Mouse (Mus musculus): ENCODE results near the gene Cldn10. TPM values are rescaled to one million over a fixed set of nuclear protein-coding genes. Genes with fewer than 3 reads are reported as not detected.
"Not testable (repeated sequence)": the region's sequence is repeated elsewhere in the genome, so short reads cannot be mapped to it uniquely, and the experiment has no call there.

Gene Cldn10
- polyA plus RNA-seq, 1 experiment from 2014 or later = 1.4 TPM

DNA sequence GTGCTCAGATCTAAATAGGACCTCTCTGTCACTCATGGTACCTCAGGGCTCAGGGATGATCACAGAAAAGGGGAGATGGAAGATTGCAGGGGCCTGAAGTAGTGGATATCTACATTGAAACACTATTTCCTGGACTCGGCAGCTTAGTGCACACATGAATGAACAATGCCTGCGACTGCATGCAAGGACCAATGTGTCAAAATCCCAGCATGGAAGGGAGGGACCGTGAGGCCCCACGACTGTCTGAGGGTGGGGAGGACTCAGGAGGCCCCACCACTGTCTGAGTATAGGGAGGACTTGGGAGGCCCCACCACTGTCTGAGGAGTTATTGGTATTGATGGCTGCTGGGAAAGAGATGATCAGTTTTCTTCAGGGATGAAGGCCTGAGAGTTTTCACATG, 2.5 kb downstream of the Cldn10 start:
- no peak overlapping the region for H3K9ac ChIP-seq
- H3K27ac ChIP-seq = no peak overlapping the region
- H3K36me3 ChIP-seq = no peaks in the 10 kb centered on the region
- no peak overlapping the region for H3K4me3 ChIP-seq
- no peak overlapping the region for H3K4me2 ChIP-seq
- no peaks in the 10 kb centered on the region for H3K9me3 ChIP-seq
- 92% methylated on average over 4 of the region's 4 CpGs for WGBS
- ATAC-seq (ENCODE audit: insufficient number of reproducible peaks, low FRiP score, low TSS enrichment, low read depth) = no peak
- no peaks in the 10 kb centered on the region for H3K4me1 ChIP-seq
- no peaks in the 10 kb centered on the region for H3K27me3 ChIP-seq

- 90% methylated on average over 7 of the region's 7 CpGs for WGBS
- no peak overlapping the region for H3K4me3 ChIP-seq
- H3K4me1 ChIP-seq = no peaks in the 10 kb centered on the region
- H3K36me3 ChIP-seq = no peaks in the 10 kb centered on the region
- no peak for ATAC-seq (ENCODE audit: insufficient number of reproducible peaks, low FRiP score, low TSS enrichment, low read depth)
- H3K27ac ChIP-seq = no peak overlapping the region
- H3K9me3 ChIP-seq = no peaks in the 10 kb centered on the region
- H3K27me3 ChIP-seq = no peaks in the 10 kb centered on the region
- no peak overlapping the region for H3K9ac ChIP-seq
- no peak overlapping the region for H3K4me2 ChIP-seq
Observed at GRCm38 (mm10) chr14:118792957-118793356, 5.2 kb downstream of the Cldn10 start.

GRCm38 (mm10) chr14:118793416-118793815, 5.7 kb downstream of the Cldn10 start:
- 82% methylated on average over 6 of the region's 6 CpGs for WGBS
- Histone ChIP-seq H3K36me3 (no peaks in the 10 kb centered on the region), H3K9me3 (no peaks in the 10 kb centered on the region), H3K4me2 (no peak overlapping the region), H3K4me1 (no peaks in the 10 kb centered on the region), H3K4me3 (no peak overlapping the region), H3K9ac (no peak overlapping the region), H3K27me3 (no peaks in the 10 kb centered on the region), H3K27ac (no peak overlapping the region)
- ATAC-seq (ENCODE audit: insufficient number of reproducible peaks, low FRiP score, low TSS enrichment, low read depth) = no peak

DNA sequence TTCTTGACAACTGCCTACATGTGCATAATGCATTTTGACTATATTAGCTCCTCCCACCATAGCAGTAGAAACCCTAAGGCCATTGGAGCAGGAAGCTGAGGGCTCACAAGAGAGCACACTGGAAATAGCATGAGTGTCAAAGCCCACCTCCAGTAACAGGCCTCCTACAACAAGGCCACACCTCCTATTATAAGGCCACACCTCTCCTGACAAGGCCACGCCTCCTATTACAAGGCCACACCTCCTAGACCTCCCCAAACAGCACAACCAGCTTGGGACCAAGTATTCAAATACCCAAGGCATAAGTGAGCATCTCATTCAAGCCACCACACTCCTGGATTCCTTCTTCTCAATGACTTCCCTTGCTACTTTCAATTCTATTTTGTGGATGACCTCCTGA, 6.5 kb downstream of the Cldn10 start:
- ATAC-seq (ENCODE audit: insufficient number of reproducible peaks, low FRiP score, low TSS enrichment, low read depth) = no peak
- H3K27me3 ChIP-seq = no peaks in the 10 kb centered on the region

DNA sequence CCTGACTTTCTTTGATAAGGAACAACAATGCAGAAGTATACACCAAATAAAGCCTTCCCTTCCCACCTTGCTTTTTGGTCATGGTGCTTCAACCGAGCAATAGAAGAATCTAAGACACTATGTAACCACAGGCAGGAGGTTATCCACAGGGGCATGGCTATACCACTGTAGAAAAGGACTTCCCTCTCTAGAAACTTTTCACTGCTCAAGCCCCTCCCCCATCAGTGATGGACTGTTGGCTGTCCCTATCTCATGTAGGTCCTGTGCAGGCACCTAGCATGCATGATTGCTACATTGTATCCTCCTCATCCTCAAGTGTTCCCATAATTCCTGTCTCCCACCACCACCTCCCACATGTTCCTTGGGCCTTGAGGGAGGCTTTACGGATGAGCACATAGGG, 7.2 kb downstream of the Cldn10 start:
- WGBS = 88% methylated on average over 2 of the region's 2 CpGs
- no peaks in the 10 kb centered on the region for H3K36me3 ChIP-seq
- H3K4me3 ChIP-seq = no peak overlapping the region
- H3K9ac ChIP-seq = no peak overlapping the region
- ATAC-seq (ENCODE audit: insufficient number of reproducible peaks, low FRiP score, low TSS enrichment, low read depth) = no peak
- no peak overlapping the region for H3K4me2 ChIP-seq
- H3K27me3 ChIP-seq = no peaks in the 10 kb centered on the region
- H3K27ac ChIP-seq = no peak overlapping the region
- no peaks in the 10 kb centered on the region for H3K4me1 ChIP-seq
- no peaks in the 10 kb centered on the region for H3K9me3 ChIP-seq

More for the DNA sequence above, 6.5 kb downstream of the Cldn10 start:
- 48% methylated on average over 1 of the region's 1 CpGs for WGBS
- Histone ChIP-seq H3K4me2 (no peak overlapping the region), H3K4me3 (no peak overlapping the region), H3K9ac (no peak overlapping the region), H3K9me3 (no peaks in the 10 kb centered on the region), H3K4me1 (no peaks in the 10 kb centered on the region), H3K27ac (no peak overlapping the region), H3K36me3 (no peaks in the 10 kb centered on the region)

DNA sequence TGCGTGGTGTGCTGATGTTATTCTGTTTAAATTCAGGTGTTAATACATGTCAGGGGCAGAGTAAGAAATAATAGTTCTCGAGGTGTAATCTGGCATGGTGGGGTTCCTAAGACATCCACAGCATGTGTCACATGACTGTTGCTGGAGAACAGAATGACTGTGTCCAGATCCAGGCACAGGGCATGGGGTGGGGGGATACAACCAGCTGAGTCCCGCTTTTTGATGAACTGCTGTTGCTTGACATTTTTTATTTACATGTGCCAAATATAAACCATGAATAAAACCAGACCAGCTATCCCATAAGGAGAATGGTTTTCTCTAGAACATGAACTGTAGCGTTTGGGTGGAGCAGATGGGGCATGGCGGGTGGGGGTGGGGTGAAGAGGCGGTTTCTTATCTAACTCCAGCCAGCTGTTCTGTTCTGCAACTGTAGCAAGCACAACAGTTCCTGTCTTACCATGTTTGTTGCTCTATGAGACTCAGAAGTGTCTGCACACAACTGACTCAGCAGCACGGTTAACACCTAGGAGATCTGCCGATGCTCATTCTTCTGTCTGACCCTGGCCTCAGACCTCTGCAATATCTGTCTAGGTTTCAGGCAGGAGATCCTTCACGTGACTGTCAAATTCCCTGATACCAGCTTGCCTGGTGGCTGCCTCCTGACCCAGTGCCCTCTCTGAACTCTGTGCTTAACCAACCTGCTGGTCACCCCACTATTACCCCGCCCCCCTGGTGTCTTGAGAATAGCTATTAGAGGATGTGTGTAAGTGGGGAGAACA, 8.4 kb downstream of the Cldn10 start:
- Histone ChIP-seq H3K4me3 (no peak overlapping the region), H3K9ac (no peak overlapping the region), H3K27me3 (no peaks in the 10 kb centered on the region), H3K4me1 (no peaks in the 10 kb centered on the region), H3K9me3 (no peaks in the 10 kb centered on the region), H3K4me2 (no peak overlapping the region), H3K27ac (no peak overlapping the region), H3K36me3 (no peaks in the 10 kb centered on the region)
- no peak for ATAC-seq (ENCODE audit: insufficient number of reproducible peaks, low FRiP score, low TSS enrichment, low read depth)
- 50% methylated on average over 10 of the region's 10 CpGs for WGBS

DNA sequence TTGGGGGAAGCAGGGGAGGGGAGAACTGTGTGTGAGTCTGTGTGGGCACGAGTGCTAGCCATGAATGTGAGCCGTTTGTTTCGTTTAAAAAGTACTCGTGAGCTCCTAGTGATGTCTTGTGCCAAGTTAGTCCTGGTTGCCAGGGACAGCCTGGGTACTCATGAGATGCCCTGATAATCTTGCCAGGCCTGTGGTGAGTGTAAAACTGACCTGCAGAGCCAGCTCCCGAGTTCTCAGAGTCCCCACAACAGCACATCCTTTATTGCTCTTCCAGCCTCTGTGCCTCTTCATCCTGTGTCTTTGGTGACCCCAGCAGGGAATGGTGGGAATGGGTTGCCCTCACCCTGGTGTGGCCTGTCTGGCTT, 9.0 kb downstream of the Cldn10 start:
- Histone ChIP-seq H3K27ac (no peak overlapping the region), H3K9ac (no peak overlapping the region), H3K9me3 (no peaks in the 10 kb centered on the region), H3K36me3 (no peaks in the 10 kb centered on the region), H3K4me3 (no peak overlapping the region), H3K4me1 (no peaks in the 10 kb centered on the region), H3K27me3 (no peaks in the 10 kb centered on the region), H3K4me2 (no peak overlapping the region)
- no peak for ATAC-seq (ENCODE audit: insufficient number of reproducible peaks, low FRiP score, low TSS enrichment, low read depth)
- 50% methylated on average over 5 of the region's 5 CpGs for WGBS

DNA sequence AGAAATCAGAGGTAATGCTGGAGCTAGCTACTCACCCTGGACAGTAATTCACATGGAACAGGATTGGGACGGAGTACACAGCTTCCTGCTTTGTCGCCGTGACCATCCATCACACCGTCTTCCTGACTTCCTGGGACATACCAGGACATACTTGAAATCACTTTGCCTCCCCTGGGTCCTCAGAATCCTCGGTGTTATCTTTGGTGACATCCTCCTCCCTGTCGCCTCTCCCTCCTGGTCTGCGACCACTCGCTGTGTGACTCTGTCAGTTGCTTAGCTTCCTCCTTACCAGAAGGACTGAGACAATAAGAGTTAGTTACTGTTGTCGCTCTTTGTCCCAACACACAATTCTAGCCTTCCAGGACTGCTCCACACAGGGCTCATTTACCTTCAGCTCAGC, 9.6 kb downstream of the Cldn10 start:
- no peaks in the 10 kb centered on the region for H3K4me1 ChIP-seq
- 82% methylated on average over 9 of the region's 9 CpGs for WGBS

GRCm38 (mm10) chr14:118799918-118800317, 12.2 kb downstream of the Cldn10 start:
- Histone ChIP-seq H3K4me3 (no peak overlapping the region), H3K27me3 (no peaks in the 10 kb centered on the region)
- 56% methylated on average over 9 of the region's 9 CpGs for WGBS

More for the DNA sequence above, 9.6 kb downstream of the Cldn10 start:
- no peak for ATAC-seq (ENCODE audit: insufficient number of reproducible peaks, low FRiP score, low TSS enrichment, low read depth)
- no peak overlapping the region for H3K9ac ChIP-seq
- H3K4me2 ChIP-seq = no peak overlapping the region
- H3K4me3 ChIP-seq = no peak overlapping the region
- H3K27ac ChIP-seq = no peak overlapping the region
- H3K9me3 ChIP-seq = no peaks in the 10 kb centered on the region
- H3K27me3 ChIP-seq = no peaks in the 10 kb centered on the region
- no peaks in the 10 kb centered on the region for H3K36me3 ChIP-seq

GRCm38 (mm10) chr14:118803936-118804335, 16.2 kb downstream of the Cldn10 start:
- no peak overlapping the region for H3K27ac ChIP-seq
- 39% methylated on average over 7 of the region's 7 CpGs for WGBS
- no peak overlapping the region for H3K4me2 ChIP-seq
- H3K4me1 ChIP-seq = no peaks in the 10 kb centered on the region
- no peaks in the 10 kb centered on the region for H3K36me3 ChIP-seq
- no peak for ATAC-seq (ENCODE audit: insufficient number of reproducible peaks, low FRiP score, low TSS enrichment, low read depth)
- H3K27me3 ChIP-seq = no peaks in the 10 kb centered on the region
- no peaks in the 10 kb centered on the region for H3K9me3 ChIP-seq
- H3K4me3 ChIP-seq = no peak overlapping the region
- no peak overlapping the region for H3K9ac ChIP-seq

More at GRCm38 (mm10) chr14:118799918-118800317, 12.2 kb downstream of the Cldn10 start:
- no peak overlapping the region for H3K4me2 ChIP-seq
- no peak overlapping the region for H3K27ac ChIP-seq
- H3K9me3 ChIP-seq = no peaks in the 10 kb centered on the region
- no peak for ATAC-seq (ENCODE audit: insufficient number of reproducible peaks, low FRiP score, low TSS enrichment, low read depth)
- H3K9ac ChIP-seq = no peak overlapping the region
- H3K4me1 ChIP-seq = no peaks in the 10 kb centered on the region
- H3K36me3 ChIP-seq = no peaks in the 10 kb centered on the region

- H3K4me1 ChIP-seq = no peaks in the 10 kb centered on the region
- no peak overlapping the region for H3K4me3 ChIP-seq
- H3K9me3 ChIP-seq = no peaks in the 10 kb centered on the region
- no peak overlapping the region for H3K9ac ChIP-seq
- H3K4me2 ChIP-seq = no peak overlapping the region
- H3K27ac ChIP-seq = no peak overlapping the region
- H3K27me3 ChIP-seq = no peaks in the 10 kb centered on the region
- no peaks in the 10 kb centered on the region for H3K36me3 ChIP-seq
- ATAC-seq (ENCODE audit: insufficient number of reproducible peaks, low FRiP score, low TSS enrichment, low read depth) = no peak
- WGBS = 39% methylated on average over 6 of the region's 6 CpGs
Observed at GRCm38 (mm10) chr14:118804351-118804750, 16.6 kb downstream of the Cldn10 start.

DNA sequence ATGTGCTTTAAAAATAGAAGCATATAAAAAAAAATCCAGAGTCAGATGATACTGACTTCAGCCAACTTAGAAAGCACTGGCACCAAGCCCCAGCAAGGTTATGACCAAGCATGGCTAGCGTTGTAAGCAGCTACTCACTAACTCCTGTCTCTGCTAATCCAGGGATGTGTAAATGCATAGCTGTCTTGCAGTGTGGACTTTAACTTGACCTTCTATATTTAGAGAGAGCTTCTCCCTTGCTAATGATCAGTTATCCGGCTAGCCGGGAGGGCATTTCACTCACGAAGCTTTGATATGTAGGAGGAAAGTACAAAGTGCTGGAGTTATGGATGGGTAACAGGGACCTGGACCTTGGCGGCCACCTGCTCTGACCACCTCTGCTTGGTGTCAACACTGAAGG, 19.9 kb downstream of the Cldn10 start:
- H3K27ac ChIP-seq = no peak overlapping the region
- H3K9ac ChIP-seq = no peak overlapping the region
- no peaks in the 10 kb centered on the region for H3K27me3 ChIP-seq
- ATAC-seq (ENCODE audit: insufficient number of reproducible peaks, low FRiP score, low TSS enrichment, low read depth) = no peak
- whole genome bisulfite sequencing = 82% methylated on average over 5 of the region's 5 CpGs
- no peaks in the 10 kb centered on the region for H3K4me1 ChIP-seq
- H3K4me2 ChIP-seq = no peak overlapping the region
- H3K36me3 ChIP-seq = no peaks in the 10 kb centered on the region
- H3K9me3 ChIP-seq = no peaks in the 10 kb centered on the region
- no peak overlapping the region for H3K4me3 ChIP-seq

DNA sequence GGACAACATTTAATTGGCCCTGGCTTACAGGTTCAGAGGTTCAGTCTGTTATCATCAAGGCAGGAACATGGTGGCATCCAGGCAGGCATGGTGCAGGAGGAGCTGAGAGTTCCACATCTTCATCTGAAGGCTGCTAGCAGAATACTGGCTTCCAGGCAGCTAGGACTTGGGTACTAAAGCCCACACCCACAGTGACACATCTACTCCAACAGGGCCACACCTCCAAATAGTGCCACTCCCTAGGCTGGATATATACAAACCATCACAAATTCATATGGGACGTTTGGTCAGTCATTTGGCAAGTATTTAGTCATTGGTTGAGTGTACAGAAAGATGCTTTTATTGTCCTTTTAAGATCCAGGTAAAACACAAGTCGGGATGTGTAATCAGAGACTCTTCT, 20.5 kb downstream of the Cldn10 start:
- H3K4me1 ChIP-seq; ATAC-seq (ENCODE audit: insufficient number of reproducible peaks, low FRiP score, low TSS enrichment, low read depth): not testable (repeated sequence)
- 72% methylated on average over 2 of the region's 2 CpGs for WGBS

More for the DNA sequence above, 20.5 kb downstream of the Cldn10 start:
- H3K36me3 ChIP-seq, H3K9me3 ChIP-seq, H3K4me3 ChIP-seq, H3K4me2 ChIP-seq, H3K27me3 ChIP-seq, H3K27ac ChIP-seq, H3K9ac ChIP-seq: not testable (repeated sequence)
